Mouse (Mus musculus): ENCODE measurements at regions not wholly inside any gene's neighbourhood (a gene's known extent, or its start where the extent isn't known, plus 50 kb on each side); places are given as distances from the start of the nearest gene placed in this dataset.

GRCm38 (mm10) chr8:91866076-91866475 is 64.2 kb upstream of the Irx3 start:
- no peak for TF ChIP-seq CTCF (IDR thresholded peaks at IDR 0.05; ENCODE audit: borderline replicate concordance, extremely low read depth, insufficient read depth, insufficient read length)
- TF ChIP-seq POLR2A (IDR thresholded peaks at IDR 0.05; ENCODE audit: borderline replicate concordance, extremely low read depth, insufficient read depth, insufficient read length, poor library complexity, severe bottlenecking): no peak

All from brain, embryonic 14.5 days (tissue).